Mouse (Mus musculus) urinary bladder, adult 18-20 months (tissue): ENCODE measurements at regions not wholly inside any gene's neighbourhood (a gene's known extent, or its start where the extent isn't known, plus 50 kb on each side); places are given as distances from the start of the nearest gene placed in this dataset.
A peak's percentile ranks its signal among the peaks of the same experiment; 100 is the strongest.

Source experiments
- DNase-seq, 2 experiments: peaks; one replicate each; pipeline ENCODE4 v3.0.0; 2022; ENCODE audit warnings: low spot score in 2 of 2, mixed read lengths in 2 of 2

DNA sequence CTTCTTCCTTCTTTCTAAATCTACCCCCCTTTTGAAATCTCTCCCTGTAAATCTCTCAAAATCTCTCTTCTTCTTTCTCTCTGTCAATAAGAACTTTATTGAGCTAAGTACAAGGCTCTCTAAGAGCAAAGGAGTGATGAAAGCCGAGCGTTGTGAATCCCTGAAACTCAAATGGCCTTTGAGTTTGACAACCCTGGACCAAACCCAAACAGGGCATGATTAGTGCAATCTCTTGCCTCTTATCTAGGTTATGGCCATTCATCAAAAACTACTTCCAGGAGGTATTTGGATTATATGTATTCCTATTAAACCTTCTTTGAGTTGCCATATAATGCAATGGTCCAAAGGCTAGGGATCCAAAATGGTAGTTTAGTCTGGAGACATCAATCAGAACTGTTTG is 304.0 kb downstream of the Inhba start:
- no peak for DNase-seq

DNA sequence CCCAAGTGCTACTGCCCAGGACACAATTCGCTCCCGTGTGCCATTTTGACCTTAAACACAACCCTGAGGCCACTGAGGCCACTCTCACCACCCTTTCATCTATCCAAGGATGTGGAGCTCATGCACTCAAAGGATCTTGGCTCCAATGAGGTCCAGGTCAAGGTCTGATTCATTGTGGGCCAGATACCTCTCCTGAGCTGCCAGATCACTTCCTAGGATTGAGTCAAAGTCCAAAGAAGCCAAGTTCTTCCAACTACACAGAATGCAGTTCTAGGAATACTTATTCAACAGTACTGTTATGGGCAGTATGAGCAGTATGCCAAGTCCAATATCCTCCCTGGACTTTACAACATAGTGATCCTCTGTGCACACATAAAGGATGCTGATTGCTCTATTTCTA is 304.9 kb downstream of the Inhba start:
- DNase-seq: no peak

GRCm38 (mm10) chr13:16317412-16317811 is 305.8 kb downstream of the Inhba start:
- no peak for DNase-seq

GRCm38 (mm10) chr13:16320392-16320791 is 308.7 kb downstream of the Inhba start:
- no peak for DNase-seq

DNA sequence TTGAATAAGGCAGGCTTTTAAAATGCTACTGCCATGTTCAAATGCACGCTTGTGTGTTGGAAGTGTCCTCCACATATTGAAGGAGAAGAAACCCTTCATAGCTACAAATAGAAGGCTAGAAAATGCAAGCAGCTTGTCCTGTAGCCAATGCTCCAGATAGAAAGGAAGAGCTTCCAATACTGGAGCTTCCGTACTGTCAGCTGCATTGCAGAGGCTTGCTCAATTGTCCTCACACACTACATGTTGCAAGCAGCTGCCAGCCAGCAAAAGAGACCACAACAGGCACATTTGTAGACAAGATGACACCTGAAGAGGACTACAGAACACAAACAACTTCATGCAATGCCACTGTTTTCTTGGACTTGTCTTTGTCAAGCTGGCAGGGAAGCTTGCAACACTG is 314.0 kb downstream of the Inhba start:
- DNase-seq: no peak

GRCm38 (mm10) chr13:16341727-16342126 is 330.1 kb downstream of the Inhba start:
- no peak for DNase-seq

GRCm38 (mm10) chr13:16342171-16342570 is 330.5 kb downstream of the Inhba start:
- no peak for DNase-seq

DNA sequence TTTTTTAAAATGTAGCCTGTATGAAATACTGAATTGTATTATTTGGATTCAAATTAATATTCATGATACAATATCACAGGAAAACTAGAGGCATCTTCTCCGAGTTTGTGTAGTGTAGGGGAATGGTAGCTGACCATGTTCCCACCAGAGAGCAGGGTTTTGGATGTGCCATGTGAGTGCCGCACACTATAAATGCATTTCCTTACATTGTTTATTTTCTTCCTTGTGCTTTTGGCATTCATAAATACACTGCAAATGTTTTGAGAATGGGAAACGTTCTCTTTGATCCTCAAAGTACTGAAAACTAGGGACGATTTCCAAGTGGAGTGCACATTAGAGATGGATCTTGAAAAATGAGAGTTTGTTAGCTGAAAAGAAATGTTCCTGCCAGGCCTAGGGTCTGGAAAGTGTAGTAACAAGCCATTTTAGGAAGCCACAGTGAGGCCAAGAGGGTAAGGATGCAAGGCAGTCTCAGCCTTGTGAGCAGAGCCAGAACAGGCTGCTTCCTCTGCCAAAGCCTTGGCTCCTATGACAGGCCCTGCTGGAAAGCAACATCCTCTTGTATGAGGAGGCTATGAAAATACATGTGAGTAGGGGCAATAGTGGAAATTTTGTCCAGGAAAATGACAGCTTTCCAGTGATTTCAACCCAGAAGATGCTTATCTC is 331.8 kb downstream of the Inhba start:
- no peak for DNase-seq

GRCm38 (mm10) chr13:16349353-16349752 is 337.7 kb downstream of the Inhba start:
- DNase-seq: no peak

DNA sequence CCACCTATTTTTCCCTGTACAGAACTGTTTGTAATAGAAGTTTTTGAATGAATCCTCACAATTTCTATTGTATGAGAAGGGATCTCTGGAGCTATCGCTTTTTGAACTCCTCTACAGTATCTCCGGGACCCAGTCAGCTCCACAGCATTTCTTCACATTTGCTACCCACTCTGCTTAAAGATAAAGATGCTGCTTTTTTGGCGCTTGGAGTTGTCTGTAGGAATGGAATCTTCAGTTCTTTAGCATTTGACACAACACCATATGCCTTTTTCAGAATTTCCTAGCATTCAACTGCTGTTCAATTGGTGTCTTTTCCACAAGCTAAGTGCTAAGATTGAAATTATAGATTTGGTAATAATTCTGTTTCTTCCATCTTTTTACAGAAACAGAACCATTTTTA is 338.4 kb downstream of the Inhba start:
- no peak for DNase-seq

- DNase-seq: no peak
Measured at GRCm38 (mm10) chr13:16355316-16355715, 343.7 kb downstream of the Inhba start.

GRCm38 (mm10) chr13:16379492-16379891 is 367.8 kb downstream of the Inhba start:
- DNase-seq: peak in 1 of 2 experiments; percentile 1

GRCm38 (mm10) chr13:16379949-16380348 is 368.3 kb downstream of the Inhba start:
- DNase-seq: no peak

- DNase-seq: no peak
Measured at GRCm38 (mm10) chr13:16382936-16383511, 371.4 kb downstream of the Inhba start.

DNA sequence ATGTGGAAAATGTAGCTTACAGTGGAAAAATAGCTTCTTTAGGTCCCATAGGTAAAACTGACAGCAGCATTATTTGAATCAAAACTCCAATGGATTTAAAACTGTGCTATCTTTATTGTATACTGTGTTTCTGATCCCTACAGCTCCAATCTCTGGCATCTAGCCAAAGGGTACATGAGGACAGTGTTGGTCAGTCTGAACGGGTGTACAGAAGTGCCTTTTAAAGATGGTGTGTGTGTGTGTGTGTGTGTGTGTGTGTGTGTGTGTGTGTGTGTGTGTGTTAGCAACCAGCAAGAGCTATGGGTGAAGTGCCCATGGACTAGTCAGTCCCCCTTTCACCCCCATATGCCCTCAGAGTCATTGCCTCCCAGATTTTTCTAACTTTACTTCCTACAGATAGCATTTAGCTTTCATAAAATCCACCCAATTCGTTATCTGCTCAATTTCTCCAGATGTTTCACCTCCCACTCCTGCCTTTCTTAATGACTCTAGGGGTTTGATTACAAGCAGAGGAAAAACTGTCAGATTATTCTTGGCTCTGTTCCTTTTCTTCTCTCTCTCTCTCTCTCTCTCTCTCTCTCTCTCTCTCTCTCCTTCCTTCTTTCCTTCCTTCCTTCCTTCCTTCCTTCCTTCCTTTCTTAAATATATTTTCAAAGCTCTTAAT is 404.8 kb downstream of the Inhba start:
- DNase-seq: no peak

- no peak for DNase-seq
Measured at GRCm38 (mm10) chr13:16424147-16424546, 412.5 kb downstream of the Inhba start.

- no peak for DNase-seq
Measured at GRCm38 (mm10) chr13:16435436-16435835, 423.8 kb downstream of the Inhba start.

DNA sequence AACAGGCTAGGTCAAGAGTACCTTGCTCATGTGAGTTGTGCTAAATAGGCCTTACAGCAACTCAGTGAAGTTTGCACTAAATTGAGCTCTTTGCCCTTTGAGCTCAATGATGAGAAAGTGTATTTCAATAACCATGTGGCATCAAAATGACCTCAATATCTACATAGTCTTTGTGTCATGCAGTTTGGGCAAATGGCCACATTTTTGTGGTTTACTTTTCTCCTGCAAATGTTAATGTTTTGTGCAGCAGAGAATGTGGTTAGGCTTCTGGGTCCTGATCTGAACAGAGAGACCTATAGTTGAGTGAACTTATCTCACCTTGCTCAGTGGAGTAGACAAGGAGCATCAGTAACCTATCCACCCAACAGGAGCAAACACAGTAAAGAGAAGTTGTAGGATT is 441.6 kb downstream of the Inhba start:
- DNase-seq: no peak

GRCm38 (mm10) chr13:16459743-16460142 is 448.1 kb downstream of the Inhba start:
- DNase-seq: no peak

DNA sequence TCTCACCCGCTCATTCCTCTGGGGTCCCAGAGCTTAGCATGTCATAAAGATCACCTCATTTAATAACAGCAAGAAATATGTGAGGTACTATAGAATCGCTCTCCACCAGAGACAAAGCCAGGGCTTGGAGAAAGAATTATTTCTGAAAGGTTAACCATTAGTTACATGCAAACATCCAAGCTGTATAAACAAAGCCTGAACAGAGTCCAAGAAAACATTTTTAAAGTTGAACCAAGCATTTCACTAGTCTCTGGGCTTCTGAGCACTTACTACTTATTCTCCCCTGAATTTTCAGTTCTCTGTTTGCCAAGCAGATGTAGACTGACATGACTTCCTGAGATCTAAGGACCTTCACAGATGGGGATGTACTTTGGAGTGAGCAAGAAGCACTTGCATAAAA is 450.0 kb downstream of the Inhba start:
- no peak for DNase-seq

- no peak for DNase-seq
Measured at GRCm38 (mm10) chr13:16464823-16465222, 453.2 kb downstream of the Inhba start.

GRCm38 (mm10) chr13:16465317-16465716 is 453.7 kb downstream of the Inhba start:
- no peak for DNase-seq

DNA sequence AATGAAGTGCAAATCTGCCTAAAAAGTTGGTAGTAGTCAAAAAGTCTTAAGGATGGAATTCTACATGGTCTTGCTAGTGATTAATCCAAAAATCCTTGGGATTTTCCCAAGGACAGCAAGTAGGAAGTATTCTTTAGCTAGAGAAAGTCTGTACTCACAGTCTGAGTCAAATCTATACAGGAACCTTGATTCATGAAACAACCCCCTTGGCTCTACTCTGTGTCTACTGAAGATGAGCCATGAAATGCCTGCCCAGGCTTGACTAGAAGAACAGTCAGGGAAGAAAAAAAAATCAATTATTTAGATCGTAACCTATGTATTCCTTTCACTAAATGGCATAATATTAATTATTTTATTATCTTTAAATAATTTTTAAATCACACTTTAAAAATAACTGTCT is 454.2 kb downstream of the Inhba start:
- no peak for DNase-seq
